Mouse (Mus musculus): Measurements from ENCODE around the gene Tyk2. TPM values are rescaled to one million over a fixed set of nuclear protein-coding genes. Genes with fewer than 3 reads are reported as not detected.

Tyk2 gene
- polyA plus RNA-seq, 1 experiment from 2014 or later = 11.2 TPM

- Histone ChIP-seq H3K9ac (ENCODE audit: low read length) (no peak overlapping the region), H3K4me2 (ENCODE audit: low read length) (no peak overlapping the region), H3K4me3 (ENCODE audit: control insufficient read depth in 1 of 2, insufficient read depth in 1 of 2, low read depth in 1 of 2, low read length in 2 of 2) (no peak overlapping the region), H3K27ac (replicated peaks in 1 of 2; ENCODE audit: control insufficient read depth in 1 of 2, insufficient read depth in 1 of 2, low read depth in 2 of 2, low read length in 2 of 2) (no peak overlapping the region), H3K36me3 (ENCODE audit: control insufficient read depth, insufficient read depth, low read length) (peaks cover 35% of the 10 kb centered on the region), H3K27me3 (ENCODE audit: control insufficient read depth, insufficient read depth, low read length) (no peaks in the 10 kb centered on the region), H3K9me3 (ENCODE audit: control insufficient read depth, low read length) (no peaks in the 10 kb centered on the region), H3K4me1 (ENCODE audit: control insufficient read depth in 2 of 2, insufficient read depth in 2 of 2, low read length in 2 of 2) (peaks cover 0 to 7% of the 10 kb centered on the region in 2 experiments; a peak in 2 of 4 replicates)
- 55% methylated on average over 1 of the region's 1 CpGs for WGBS
- no peak for ATAC-seq (ENCODE audit: insufficient number of reproducible peaks, insufficient read depth, low FRiP score, low read depth)
Measured at GRCm38 (mm10) chr9:21135941-21136381, 4.9 kb upstream of the Tyk2 start.

DNA sequence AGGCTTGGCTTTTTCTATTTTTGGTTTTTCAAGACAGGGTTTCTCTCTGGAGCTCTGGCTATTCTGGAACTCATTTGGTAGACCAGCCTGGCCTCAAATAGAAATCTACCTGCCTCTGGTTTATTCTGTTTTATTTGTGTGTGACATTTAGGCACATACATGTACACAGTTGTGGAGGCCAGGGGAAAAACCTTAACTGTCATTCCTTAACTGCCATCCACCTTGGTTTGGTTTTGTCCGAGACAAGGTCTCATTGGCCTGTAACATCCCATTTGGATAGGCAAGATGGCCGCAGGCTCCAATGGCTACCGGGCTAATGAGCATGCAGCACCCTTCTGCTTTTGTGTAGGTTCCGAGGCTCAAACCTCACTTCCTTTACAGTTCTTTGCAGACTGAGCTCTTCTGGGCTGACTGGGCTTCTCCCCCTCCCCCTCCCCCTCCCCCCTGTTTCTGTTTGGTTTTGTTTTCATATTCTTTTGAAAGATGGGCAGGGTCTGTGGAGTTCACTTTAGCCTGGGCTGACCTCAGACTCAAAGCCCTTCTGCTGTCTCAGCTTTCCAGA lies 4.4 kb upstream of the Tyk2 start:
- no peak overlapping the region for H3K4me3 ChIP-seq (ENCODE audit: control insufficient read depth in 1 of 2, insufficient read depth in 1 of 2, low read depth in 1 of 2, low read length in 2 of 2)
- H3K27ac ChIP-seq (replicated peaks in 1 of 2; ENCODE audit: control insufficient read depth in 1 of 2, insufficient read depth in 1 of 2, low read depth in 2 of 2, low read length in 2 of 2) = 0 out of 4 replicates have a peak overlapping the region, but pooled peaks of 1 of the 2 experiments have one; percentile 11
- H3K4me2 ChIP-seq (ENCODE audit: low read length) = no peak overlapping the region
- H3K36me3 ChIP-seq (ENCODE audit: control insufficient read depth, insufficient read depth, low read length) = peaks cover 29% of the 10 kb centered on the region
- ATAC-seq (ENCODE audit: insufficient number of reproducible peaks, insufficient read depth, low FRiP score, low read depth) = no peak
- whole genome bisulfite sequencing = 69% methylated on average over 4 of the region's 4 CpGs
- peaks cover 2 to 7% of the 10 kb centered on the region in 2 experiments; a peak in 2 of 4 replicates for H3K4me1 ChIP-seq (ENCODE audit: control insufficient read depth in 2 of 2, insufficient read depth in 2 of 2, low read length in 2 of 2)
- H3K9ac ChIP-seq (ENCODE audit: low read length) = no peak overlapping the region
- no peaks in the 10 kb centered on the region for H3K9me3 ChIP-seq (ENCODE audit: control insufficient read depth, low read length)
- no peaks in the 10 kb centered on the region for H3K27me3 ChIP-seq (ENCODE audit: control insufficient read depth, insufficient read depth, low read length)

DNA sequence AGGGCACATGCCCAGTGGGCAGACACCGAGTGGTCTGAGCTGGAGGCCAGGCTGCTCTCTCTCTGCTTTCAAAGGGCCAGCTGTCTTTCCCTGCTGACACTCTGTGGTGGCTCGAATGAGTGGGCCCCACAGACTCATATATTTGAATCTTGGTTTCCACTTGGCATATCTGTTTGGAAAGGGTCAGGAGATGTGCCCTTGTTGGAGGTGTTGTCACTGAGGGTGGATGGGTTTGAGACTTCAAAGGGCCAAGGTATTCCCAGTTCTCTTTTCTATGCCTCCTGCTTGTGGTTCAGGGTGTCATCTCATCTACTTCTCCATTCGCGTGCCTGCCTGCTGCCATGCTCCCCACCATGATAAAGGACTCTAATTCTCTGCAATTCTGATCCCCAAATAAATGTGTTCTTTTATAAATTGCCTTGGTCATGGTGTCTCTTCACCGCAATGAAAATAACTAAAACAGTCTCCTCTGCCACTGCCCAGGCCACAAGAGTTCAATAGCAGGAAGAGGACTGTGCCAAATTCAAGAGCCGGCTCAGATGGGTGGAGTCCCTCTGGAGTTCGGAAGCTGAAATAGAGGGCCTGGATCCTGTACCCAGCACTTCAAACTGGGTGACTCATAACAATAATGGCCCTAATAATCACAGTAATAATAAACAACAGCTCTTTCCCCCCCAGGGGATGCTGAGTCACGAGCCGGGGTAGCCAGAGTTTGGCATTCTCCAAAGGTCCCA lies 3.7 kb upstream of the Tyk2 start:
- H3K9ac ChIP-seq (ENCODE audit: low read length) = no peak overlapping the region
- H3K4me1 ChIP-seq (ENCODE audit: control insufficient read depth in 2 of 2, insufficient read depth in 2 of 2, low read length in 2 of 2) = peaks cover 4 to 7% of the 10 kb centered on the region in 2 experiments; a peak in 2 of 4 replicates
- H3K9me3 ChIP-seq (ENCODE audit: control insufficient read depth, low read length) = no peaks in the 10 kb centered on the region
- ATAC-seq (ENCODE audit: insufficient number of reproducible peaks, insufficient read depth, low FRiP score, low read depth) = no peak
- peaks cover 23% of the 10 kb centered on the region for H3K36me3 ChIP-seq (ENCODE audit: control insufficient read depth, insufficient read depth, low read length)
- WGBS = 62% methylated on average over 9 of the region's 9 CpGs
- H3K27ac ChIP-seq (replicated peaks in 1 of 2; ENCODE audit: control insufficient read depth in 1 of 2, insufficient read depth in 1 of 2, low read depth in 2 of 2, low read length in 2 of 2) = 0 out of 4 replicates have a peak overlapping the region, but pooled peaks of 1 of the 2 experiments have one; percentile 11
- no peaks in the 10 kb centered on the region for H3K27me3 ChIP-seq (ENCODE audit: control insufficient read depth, insufficient read depth, low read length)
- no peak overlapping the region for H3K4me2 ChIP-seq (ENCODE audit: low read length)
- no peak overlapping the region for H3K4me3 ChIP-seq (ENCODE audit: control insufficient read depth in 1 of 2, insufficient read depth in 1 of 2, low read depth in 1 of 2, low read length in 2 of 2)

- Histone ChIP-seq H3K36me3 (ENCODE audit: control insufficient read depth, insufficient read depth, low read length) (peaks cover 11% of the 10 kb centered on the region), H3K4me3 (ENCODE audit: control insufficient read depth in 1 of 2, insufficient read depth in 1 of 2, low read depth in 1 of 2, low read length in 2 of 2) (no peak overlapping the region), H3K9me3 (ENCODE audit: control insufficient read depth, low read length) (no peaks in the 10 kb centered on the region), H3K4me1 (ENCODE audit: control insufficient read depth in 2 of 2, insufficient read depth in 2 of 2, low read length in 2 of 2) (peaks cover 4 to 7% of the 10 kb centered on the region in 2 experiments; a peak in 2 of 4 replicates), H3K9ac (ENCODE audit: low read length) (no peak overlapping the region), H3K4me2 (ENCODE audit: low read length) (no peak overlapping the region), H3K27me3 (ENCODE audit: control insufficient read depth, insufficient read depth, low read length) (no peaks in the 10 kb centered on the region), H3K27ac (replicated peaks in 1 of 2; ENCODE audit: control insufficient read depth in 1 of 2, insufficient read depth in 1 of 2, low read depth in 2 of 2, low read length in 2 of 2) (no peak overlapping the region)
- 68% methylated on average over 9 of the region's 9 CpGs for WGBS
- no peak for ATAC-seq (ENCODE audit: insufficient number of reproducible peaks, insufficient read depth, low FRiP score, low read depth)
Measured at GRCm38 (mm10) chr9:21133064-21133707, 2.1 kb upstream of the Tyk2 start.

GRCm38 (mm10) chr9:21132102-21132775 lies 1.2 kb upstream of the Tyk2 start:
- peaks cover 4 to 7% of the 10 kb centered on the region in 2 experiments; a peak in 2 of 4 replicates for H3K4me1 ChIP-seq (ENCODE audit: control insufficient read depth in 2 of 2, insufficient read depth in 2 of 2, low read length in 2 of 2)
- no peak for ATAC-seq (ENCODE audit: insufficient number of reproducible peaks, insufficient read depth, low FRiP score, low read depth)
- H3K4me2 ChIP-seq (ENCODE audit: low read length) = no peak overlapping the region

DNA sequence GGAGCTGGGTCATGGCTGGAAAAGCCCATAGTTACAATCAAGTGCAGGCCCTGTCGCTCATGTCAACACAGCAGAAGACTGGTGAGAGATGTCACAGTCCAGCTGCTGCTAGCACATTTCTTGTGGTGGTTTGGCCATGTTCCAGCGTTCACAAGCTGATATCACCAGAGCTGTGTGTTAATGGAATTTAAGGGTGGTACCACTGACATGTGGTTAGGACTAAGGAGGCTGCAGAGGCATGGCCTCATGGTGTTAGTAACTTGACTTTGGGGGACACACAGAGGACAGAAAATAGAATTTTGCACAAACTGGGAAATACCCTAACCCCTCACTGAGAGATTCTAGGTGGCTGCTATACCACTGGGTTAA lies 4.8 kb downstream of the Tyk2 start:
- peak overlapping the region; percentile 70 to 74 for H3K27ac ChIP-seq (replicated peaks in 1 of 2; ENCODE audit: control insufficient read depth in 1 of 2, insufficient read depth in 1 of 2, low read depth in 2 of 2, low read length in 2 of 2)
- H3K4me1 ChIP-seq (ENCODE audit: control insufficient read depth in 2 of 2, insufficient read depth in 2 of 2, low read length in 2 of 2) = peaks cover 13 to 20% of the 10 kb centered on the region in 2 experiments
- H3K4me2 ChIP-seq (ENCODE audit: low read length) = peak overlapping the region; percentile 2; the same call in 1 of the 2 replicates
- no peaks in the 10 kb centered on the region for H3K9me3 ChIP-seq (ENCODE audit: control insufficient read depth, low read length)
- H3K9ac ChIP-seq (ENCODE audit: low read length) = no peak overlapping the region
- H3K27me3 ChIP-seq (ENCODE audit: control insufficient read depth, insufficient read depth, low read length) = no peaks in the 10 kb centered on the region
- 2% methylated on average over 2 of the region's 2 CpGs for WGBS
- no peak overlapping the region for H3K4me3 ChIP-seq (ENCODE audit: control insufficient read depth in 1 of 2, insufficient read depth in 1 of 2, low read depth in 1 of 2, low read length in 2 of 2)
- H3K36me3 ChIP-seq (ENCODE audit: control insufficient read depth, insufficient read depth, low read length) = peaks cover 55% of the 10 kb centered on the region
- ATAC-seq (ENCODE audit: insufficient number of reproducible peaks, insufficient read depth, low FRiP score, low read depth) = peak; percentile 60

More at GRCm38 (mm10) chr9:21132102-21132775, 1.2 kb upstream of the Tyk2 start:
- 75% methylated on average over 12 of the region's 12 CpGs for WGBS
- Histone ChIP-seq H3K9me3 (ENCODE audit: control insufficient read depth, low read length) (no peaks in the 10 kb centered on the region), H3K9ac (ENCODE audit: low read length) (no peak overlapping the region), H3K27ac (replicated peaks in 1 of 2; ENCODE audit: control insufficient read depth in 1 of 2, insufficient read depth in 1 of 2, low read depth in 2 of 2, low read length in 2 of 2) (no peak overlapping the region), H3K27me3 (ENCODE audit: control insufficient read depth, insufficient read depth, low read length) (no peaks in the 10 kb centered on the region), H3K4me3 (ENCODE audit: control insufficient read depth in 1 of 2, insufficient read depth in 1 of 2, low read depth in 1 of 2, low read length in 2 of 2) (no peak overlapping the region), H3K36me3 (ENCODE audit: control insufficient read depth, insufficient read depth, low read length) (peaks cover 7% of the 10 kb centered on the region)

Data from heart, embryonic 14.5 days (tissue).